Mouse (Mus musculus) erythroblast, embryonic 14.5 days (primary cell): Measurements from ENCODE around the gene Irf2. TPM values are rescaled to one million over a fixed set of nuclear protein-coding genes. Genes with fewer than 3 reads are reported as not detected.

ENCODE experiments used
- H3K27me3 ChIP-seq: 2 replicates; pipeline ENCODE4 v1.6.1; 2012; ENCODE audit warnings: inconsistent platforms; ENCODE audit not compliant: control insufficient read depth
- H3K36me3 ChIP-seq: 2 replicates; pipeline ENCODE4 v1.6.1; 2012; ENCODE audit warnings: mild to moderate bottlenecking, inconsistent platforms; ENCODE audit not compliant: control insufficient read depth
- H3K4me1 ChIP-seq: 2 replicates; pipeline ENCODE4 v1.6.1; 2012; ENCODE audit warnings: inconsistent platforms; ENCODE audit not compliant: control insufficient read depth
- H3K4me3 ChIP-seq: replicated peaks from 2 replicates; pipeline ENCODE3; 2012; ENCODE audit warnings: moderate library complexity, mild to moderate bottlenecking, inconsistent platforms
- H3K9me3 ChIP-seq: 2 replicates; pipeline ENCODE4 v1.6.1; 2012; ENCODE audit warnings: low read length, inconsistent platforms, mixed read lengths; ENCODE audit not compliant: control insufficient read depth
- GATA1 ChIP-seq: IDR thresholded peaks from 2 replicates; pipeline ENCODE4 v1.6.1; 2012; ENCODE audit warnings: low read length, inconsistent platforms, mixed read lengths
- TAL1 ChIP-seq: IDR thresholded peaks from 3 replicates; pipeline ENCODE4 v1.6.1; 2012; ENCODE audit warnings: low read length, inconsistent platforms, mixed read lengths
- polyA plus RNA-seq: library from polyadenylated mRNA; stranded (reverse); fragments of >175 nt; gene quantifications from 2 replicates; pipeline ENCODE4 v1.2.3, GENCODE M21; 2012

Gene Irf2
- polyA plus RNA-seq, 1 experiment: 0.81 TPM

DNA sequence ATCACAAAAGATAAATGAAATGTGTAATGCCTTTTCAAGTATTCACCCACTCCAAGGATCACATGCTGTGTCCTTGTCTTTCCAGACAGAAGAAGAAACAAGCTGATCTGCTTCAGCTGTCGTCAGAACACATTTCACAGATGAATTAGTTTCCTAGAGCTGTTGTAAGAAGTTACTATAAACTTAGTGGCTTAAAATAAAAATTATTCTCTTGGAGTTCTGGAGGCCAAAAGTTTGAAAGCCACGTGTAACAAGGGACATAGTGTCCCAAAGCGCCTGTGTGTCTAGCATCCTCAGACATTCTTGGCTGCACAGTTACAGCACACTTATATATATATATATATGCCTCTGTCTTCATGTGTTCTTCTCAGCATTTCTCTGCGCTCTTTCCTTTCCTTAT lies 127.9 kb downstream of the Irf2 start:
- TF ChIP-seq TAL1: no peak
- no peak for TF ChIP-seq GATA1
- Histone ChIP-seq H3K36me3 (no peaks in the 10 kb centered on the region), H3K9me3 (no peaks in the 10 kb centered on the region), H3K27me3 (no peaks in the 10 kb centered on the region), H3K4me3 (no peak overlapping the region), H3K4me1 (no peaks in the 10 kb centered on the region)

DNA sequence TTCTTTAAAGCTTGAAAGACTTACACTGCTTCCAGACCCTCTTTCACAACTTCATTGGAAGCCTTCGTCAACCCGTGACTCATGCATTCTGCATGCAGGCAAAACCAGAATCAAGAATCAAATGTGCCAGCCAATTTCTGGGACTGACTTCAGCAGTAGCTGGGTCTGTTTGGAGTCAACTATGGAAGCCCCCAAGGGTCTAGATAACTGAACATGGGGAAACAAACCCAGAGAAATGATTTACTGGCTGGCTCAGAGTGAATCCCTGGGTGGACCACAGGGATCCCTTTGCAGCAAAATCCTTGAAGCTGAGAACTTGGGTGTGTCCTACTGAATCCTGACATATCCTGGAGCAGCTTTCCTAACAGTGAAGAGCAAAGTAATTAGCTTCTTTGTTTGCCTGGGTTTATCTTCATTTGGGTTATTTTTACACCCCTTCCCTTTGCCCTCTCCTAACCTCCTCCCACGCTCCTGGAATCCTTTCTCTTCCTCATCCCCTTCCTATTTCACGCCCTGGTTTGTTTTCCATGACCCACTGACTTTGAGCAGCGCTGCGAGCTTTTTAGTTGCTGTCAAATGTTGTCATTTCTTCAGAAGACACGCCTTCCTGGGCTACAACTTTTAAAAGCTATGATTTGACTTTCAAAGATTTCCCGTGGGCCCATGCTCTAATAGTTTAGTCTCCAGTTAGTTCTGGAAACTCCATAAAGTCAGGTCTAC lies 129.0 kb downstream of the Irf2 start:
- H3K36me3 ChIP-seq: no peaks in the 10 kb centered on the region
- H3K27me3 ChIP-seq: no peaks in the 10 kb centered on the region
- H3K4me3 ChIP-seq: no peak overlapping the region
- no peak for TF ChIP-seq TAL1
- no peak for TF ChIP-seq GATA1
- H3K9me3 ChIP-seq: no peaks in the 10 kb centered on the region
- no peaks in the 10 kb centered on the region for H3K4me1 ChIP-seq

- Histone ChIP-seq H3K9me3 (no peaks in the 10 kb centered on the region), H3K4me3 (no peak overlapping the region), H3K4me1 (no peaks in the 10 kb centered on the region), H3K36me3 (no peaks in the 10 kb centered on the region), H3K27me3 (no peaks in the 10 kb centered on the region)
- TF ChIP-seq GATA1 (no peak), TAL1 (no peak)
Observed at GRCm38 (mm10) chr8:46869521-46869925, 130.0 kb downstream of the Irf2 start.

GRCm38 (mm10) chr8:46871086-46871485 lies 131.6 kb downstream of the Irf2 start:
- Histone ChIP-seq H3K36me3 (no peaks in the 10 kb centered on the region), H3K4me1 (no peaks in the 10 kb centered on the region), H3K27me3 (no peaks in the 10 kb centered on the region), H3K9me3 (no peaks in the 10 kb centered on the region), H3K4me3 (no peak overlapping the region)
- no peak for TF ChIP-seq GATA1

DNA sequence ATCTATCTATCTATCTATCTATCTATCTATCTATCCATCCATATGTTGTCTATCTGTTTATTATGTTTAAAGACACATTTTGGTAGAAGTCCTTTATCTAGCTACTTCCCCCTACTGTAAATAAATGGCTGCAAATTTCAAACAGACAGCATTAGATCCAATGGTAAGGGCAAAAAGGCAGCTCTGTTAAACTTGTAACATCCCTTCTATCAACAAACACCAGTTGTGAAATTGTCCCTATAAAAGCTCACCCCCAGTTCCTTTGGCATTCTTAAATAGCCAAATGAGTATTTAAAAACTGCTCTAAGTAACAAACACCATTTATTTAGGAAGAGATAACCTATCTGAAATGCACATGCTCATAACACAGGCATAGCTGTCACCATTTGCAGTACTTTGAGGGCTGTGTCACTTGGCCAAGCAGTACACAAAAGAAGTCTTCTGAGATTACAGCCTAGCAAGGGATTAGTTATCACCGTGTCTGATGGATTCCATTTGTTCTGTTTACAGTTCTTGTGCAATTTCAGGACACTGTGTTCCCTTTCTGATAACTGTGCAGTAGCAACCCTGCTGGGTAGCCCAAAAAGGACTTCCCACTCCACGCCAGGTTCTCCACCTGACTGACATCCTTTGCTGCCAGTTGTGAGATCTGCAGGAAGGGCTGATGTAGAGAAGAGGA lies 136.2 kb downstream of the Irf2 start:
- Histone ChIP-seq H3K4me3 (no peak overlapping the region), H3K36me3 (no peaks in the 10 kb centered on the region), H3K4me1 (no peaks in the 10 kb centered on the region), H3K9me3 (no peaks in the 10 kb centered on the region), H3K27me3 (no peaks in the 10 kb centered on the region)
- TF ChIP-seq TAL1: no peak
- TF ChIP-seq GATA1: no peak

DNA sequence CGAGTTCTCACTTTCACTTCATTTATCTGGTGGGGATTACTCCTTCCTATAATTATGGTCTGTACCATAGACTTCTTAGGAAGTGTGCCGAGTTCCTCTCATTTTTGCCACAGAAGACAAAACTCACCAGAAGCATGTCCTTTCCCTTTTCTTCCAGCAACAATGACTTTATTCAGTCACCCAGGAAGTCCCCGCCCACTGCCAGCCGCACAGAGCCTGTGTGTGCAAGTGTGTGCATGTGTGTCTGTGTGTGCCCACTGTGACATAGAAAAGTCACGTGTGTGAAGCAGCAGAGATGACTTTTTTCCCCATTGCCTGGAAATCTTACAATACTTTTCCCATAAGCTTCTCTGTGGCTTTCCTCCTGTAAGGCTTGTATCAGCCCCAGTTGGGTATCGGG lies 141.8 kb downstream of the Irf2 start:
- H3K36me3 ChIP-seq: no peaks in the 10 kb centered on the region
- TF ChIP-seq GATA1 (no peak), TAL1 (no peak)
- H3K9me3 ChIP-seq: no peaks in the 10 kb centered on the region
- no peak overlapping the region for H3K4me3 ChIP-seq
- no peaks in the 10 kb centered on the region for H3K27me3 ChIP-seq
- H3K4me1 ChIP-seq: no peaks in the 10 kb centered on the region

DNA sequence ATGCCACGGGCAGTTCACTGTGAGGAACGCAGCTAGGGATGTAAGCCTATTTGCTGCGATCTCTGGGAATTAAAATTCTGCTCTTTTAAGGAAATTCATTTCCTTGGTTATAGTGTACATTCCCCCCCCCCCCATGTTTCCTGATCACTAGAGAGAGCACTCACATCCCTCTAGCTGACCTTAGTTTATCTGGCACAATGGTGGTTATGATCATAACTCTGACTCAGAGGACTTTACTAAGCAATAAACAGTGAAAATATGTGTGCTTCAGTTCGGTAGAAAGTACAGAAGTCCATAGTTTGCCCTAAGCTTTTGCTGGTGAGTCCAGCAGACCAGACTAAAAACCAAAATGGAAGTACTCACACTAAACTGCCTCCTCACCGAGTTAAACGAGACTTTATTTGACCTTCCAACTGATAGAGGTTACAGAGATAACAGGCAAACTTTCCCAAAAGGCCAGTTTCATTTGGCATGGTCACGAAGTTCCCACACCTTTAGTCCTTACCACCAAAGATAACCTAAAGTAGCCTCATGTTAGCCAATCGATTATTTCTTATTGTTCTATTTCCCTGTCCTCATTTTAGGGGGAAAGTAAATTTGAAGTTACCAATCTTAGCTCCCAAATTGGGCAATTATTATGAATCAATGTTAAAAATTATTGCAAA lies 142.4 kb downstream of the Irf2 start:
- H3K36me3 ChIP-seq: no peaks in the 10 kb centered on the region
- H3K4me1 ChIP-seq: no peaks in the 10 kb centered on the region
- TF ChIP-seq GATA1: no peak
- no peak for TF ChIP-seq TAL1
- no peaks in the 10 kb centered on the region for H3K9me3 ChIP-seq
- H3K27me3 ChIP-seq: no peaks in the 10 kb centered on the region
- H3K4me3 ChIP-seq: no peak overlapping the region

GRCm38 (mm10) chr8:46882743-46883142 lies 143.2 kb downstream of the Irf2 start:
- Histone ChIP-seq H3K4me3 (no peak overlapping the region), H3K36me3 (no peaks in the 10 kb centered on the region), H3K9me3 (no peaks in the 10 kb centered on the region), H3K4me1 (no peaks in the 10 kb centered on the region), H3K27me3 (no peaks in the 10 kb centered on the region)
- TF ChIP-seq GATA1: no peak
- TF ChIP-seq TAL1: no peak

- TF ChIP-seq TAL1 (no peak), GATA1 (no peak)
- Histone ChIP-seq H3K36me3 (no peaks in the 10 kb centered on the region), H3K9me3 (no peaks in the 10 kb centered on the region), H3K27me3 (no peaks in the 10 kb centered on the region), H3K4me1 (no peaks in the 10 kb centered on the region), H3K4me3 (no peak overlapping the region)
Observed at GRCm38 (mm10) chr8:46883232-46884000, 143.9 kb downstream of the Irf2 start.
